Mouse (Mus musculus) skeletal muscle tissue, adult 2 months (tissue): Measurements from ENCODE around the gene Wdr66.

Experiments used
- DNase-seq: peaks from one replicate; pipeline ENCODE4 v3.0.0-alpha.2; 2012; ENCODE audit warnings: low read depth, low spot score

Wdr66 gene

DNA sequence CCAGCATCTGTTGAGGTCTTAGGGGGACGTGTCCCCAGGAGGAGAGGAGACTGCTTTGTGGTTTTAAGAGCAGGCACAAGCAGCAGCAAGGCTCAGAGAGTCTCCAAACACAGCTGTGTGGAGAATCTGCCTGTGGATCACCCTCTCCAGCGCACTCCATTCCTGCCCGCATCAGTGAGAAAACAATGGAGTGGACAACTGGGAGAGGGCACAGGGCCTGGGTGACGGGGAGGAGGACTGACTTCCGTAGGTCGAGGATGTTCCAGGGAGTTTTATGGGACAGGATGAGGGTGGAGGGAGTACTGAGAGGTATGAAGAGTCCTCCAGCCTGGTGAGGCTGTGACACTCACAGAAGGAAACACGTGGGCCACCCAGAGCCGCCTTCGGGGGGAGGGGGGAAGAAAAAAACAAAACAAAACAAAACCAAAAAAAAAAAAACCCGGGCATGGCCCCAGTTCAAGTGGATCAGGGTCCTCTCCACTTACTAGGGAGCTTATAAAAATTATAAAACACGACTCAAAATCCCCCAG, 62.0 kb downstream of the Wdr66 start:
- no peak for DNase-seq

DNA sequence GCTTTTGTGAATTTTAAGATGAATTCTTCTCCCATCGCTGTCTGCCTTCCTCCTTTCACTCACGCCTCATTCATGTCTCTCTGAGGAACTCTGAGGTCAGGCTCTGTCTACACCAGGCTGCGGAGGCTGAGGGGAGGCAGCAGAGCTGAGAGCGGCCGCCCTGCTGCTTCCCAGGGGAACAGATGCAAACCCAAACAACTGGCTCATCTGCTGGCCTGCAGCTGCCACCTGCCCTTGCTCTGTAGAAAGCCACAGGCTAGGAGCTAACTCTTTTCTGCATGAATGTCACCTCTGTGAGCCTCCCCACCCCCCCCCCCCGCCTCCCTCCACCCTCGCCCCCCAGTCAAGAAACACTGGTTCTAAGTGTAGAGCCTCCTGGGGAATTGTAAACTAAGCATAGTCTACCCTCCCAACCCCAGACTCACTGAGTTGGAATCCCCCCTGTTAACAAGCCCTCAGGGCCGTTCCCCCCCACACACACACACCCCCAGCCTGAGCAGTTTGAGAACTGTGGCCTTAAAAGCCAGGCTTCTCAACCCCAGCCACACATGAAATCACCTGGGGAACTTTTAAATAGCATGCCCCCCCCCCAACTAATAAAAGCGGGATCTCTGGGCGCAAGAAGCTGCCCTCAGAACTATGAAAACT, 63.4 kb downstream of the Wdr66 start:
- peak; percentile 35 for DNase-seq

DNA sequence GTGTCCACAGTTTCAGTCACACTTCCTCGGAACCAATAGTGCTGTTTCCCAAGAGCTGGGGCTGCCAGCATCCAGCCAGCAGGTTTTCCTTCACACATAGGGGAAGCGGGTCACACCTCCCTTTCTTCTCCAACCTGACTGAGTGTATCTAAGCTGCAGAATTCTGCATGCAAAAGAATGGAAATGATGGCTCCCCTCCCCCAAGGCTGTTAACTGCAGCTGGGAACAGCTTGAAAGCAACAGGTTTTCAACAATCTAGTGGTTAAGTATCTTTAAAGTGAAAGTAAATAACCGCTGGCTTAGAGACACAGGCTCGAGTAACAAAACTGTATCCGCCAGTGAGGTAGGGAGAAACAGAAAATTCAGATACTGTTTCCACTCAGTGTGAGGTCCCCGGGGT, 66.1 kb downstream of the Wdr66 start:
- no peak for DNase-seq

DNA sequence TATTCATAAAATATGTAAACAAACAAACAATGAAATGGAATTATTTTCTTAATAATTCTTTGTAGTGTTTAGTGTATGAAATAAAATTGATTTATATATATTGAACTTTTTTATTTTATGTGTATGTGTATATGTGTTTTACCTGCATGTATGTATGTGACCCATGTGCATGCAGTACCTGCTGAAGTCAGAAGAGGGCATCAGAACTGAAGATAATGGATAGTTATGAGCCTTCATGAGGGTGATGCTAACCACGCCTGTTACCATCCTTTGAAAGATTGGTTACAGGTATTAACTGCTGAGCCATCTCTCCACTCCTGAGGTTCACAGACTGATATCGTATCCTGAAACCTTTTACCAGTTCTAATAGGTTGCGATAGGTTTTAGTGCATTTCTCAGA, 68.2 kb downstream of the Wdr66 start:
- DNase-seq = no peak

DNA sequence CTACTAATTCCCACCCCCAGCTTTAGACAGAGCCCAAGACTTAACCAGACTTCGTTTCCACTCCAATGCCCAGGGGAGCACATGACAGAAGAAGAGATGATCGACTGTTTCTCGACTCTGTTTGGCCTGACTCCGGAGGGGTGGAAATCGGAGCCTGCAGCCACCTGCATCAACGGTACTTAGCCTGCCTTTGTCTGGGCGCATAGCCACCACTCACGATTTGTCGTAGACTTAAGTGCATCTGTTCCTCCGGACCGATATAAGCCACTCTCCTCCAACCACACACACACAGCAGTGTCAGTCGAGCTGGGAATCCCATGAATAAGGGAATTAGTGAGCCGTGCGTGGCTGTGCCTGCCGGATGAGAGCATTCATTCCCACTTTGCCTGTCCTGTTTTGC, 72.3 kb downstream of the Wdr66 start:
- DNase-seq = peak; percentile 39

DNA sequence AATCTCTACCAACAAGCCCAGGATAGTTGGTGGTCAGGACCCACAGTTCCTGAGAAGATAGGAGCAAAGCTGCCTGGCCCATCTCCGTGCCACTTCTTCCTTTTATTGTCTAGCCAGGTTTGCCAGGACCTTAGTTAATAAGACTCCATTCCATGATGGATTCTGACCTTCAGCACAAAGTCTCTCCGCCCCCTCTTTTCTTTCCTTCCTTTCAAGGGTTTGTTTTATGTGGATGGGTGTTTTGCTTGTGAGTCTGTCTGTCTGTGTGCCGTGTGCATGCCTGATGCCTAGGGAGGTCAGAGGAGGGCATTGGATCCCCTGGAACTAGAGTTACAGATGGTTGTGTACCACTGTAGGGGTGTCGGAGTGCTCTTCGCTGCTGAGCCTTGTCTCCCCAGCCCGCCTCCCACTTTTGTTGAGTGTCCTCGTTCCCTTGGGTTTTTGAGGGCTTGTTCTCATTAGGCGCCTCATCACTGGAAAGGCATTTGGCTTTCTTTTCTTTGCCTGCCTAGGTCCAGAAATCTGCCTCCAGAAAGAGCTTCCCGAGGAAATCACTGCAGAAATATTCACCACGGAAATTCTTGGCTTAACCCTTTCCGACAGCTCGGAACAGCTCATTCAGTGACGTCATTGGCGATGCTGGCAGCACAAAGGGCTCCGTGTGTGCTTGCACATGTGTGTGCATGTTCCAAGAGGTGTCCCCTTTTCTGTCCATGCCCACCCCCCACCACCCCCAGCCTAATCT, 74.3 kb downstream of the Wdr66 start:
- DNase-seq = peak; percentile 68

DNA sequence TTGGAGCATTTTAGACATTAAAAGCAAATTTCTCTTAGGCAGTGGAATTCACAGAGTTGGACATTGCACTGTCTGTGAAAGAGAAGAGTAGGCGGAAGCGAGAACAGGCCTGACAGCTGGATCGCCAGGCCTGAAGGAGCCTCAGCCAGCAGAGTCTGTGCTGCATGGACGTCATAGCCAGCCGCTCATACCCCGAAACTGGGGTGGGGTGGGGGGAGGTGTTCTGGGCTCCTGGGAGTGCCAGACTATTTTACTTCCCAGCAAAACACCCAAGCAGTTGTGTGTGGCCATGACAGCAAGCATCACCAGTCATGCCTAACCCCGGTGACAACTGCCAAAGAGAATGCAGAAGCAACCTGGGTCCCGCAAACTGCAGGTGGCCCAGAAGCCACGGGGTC, 74.8 kb downstream of the Wdr66 start:
- DNase-seq = peak; percentile 47

DNA sequence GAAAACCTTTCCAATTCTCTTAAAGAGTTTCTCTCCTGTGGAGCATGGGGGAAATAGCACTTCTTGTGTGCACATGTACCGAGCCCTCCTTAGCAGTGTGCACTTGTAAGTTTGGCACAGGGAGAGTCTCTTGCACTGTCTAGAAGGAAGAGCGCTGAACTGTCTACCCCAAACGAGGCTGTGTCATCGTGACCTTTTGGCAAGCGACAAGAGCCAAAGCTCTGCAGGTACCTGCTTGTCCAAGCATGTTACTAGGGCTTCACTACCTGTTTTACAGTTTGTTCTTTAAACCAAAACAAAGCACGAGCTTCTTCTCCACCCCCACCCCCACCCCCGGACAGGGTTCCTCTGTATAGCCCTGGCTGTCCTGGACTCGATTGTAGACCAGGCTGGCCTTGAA, 75.8 kb downstream of the Wdr66 start:
- no peak for DNase-seq

DNA sequence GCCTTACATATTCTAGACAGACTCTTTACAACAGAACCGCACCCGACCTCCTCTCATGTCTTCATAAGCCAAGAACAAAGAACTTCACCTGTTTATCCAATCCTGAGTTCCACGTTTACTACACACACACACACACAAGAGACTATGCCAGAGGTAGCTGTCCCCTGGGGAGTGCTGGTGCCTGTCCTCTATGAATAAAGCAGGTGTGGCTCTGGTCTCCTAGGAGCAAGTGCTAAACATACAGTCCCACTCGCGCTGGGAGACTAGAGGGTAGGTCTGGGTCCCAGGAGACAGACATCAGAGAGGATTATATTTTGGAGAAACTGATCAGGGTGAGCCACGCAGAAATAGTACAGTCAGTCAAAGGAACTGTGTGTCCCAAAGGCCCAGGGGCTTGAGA, 81.7 kb downstream of the Wdr66 start:
- DNase-seq = no peak

DNA sequence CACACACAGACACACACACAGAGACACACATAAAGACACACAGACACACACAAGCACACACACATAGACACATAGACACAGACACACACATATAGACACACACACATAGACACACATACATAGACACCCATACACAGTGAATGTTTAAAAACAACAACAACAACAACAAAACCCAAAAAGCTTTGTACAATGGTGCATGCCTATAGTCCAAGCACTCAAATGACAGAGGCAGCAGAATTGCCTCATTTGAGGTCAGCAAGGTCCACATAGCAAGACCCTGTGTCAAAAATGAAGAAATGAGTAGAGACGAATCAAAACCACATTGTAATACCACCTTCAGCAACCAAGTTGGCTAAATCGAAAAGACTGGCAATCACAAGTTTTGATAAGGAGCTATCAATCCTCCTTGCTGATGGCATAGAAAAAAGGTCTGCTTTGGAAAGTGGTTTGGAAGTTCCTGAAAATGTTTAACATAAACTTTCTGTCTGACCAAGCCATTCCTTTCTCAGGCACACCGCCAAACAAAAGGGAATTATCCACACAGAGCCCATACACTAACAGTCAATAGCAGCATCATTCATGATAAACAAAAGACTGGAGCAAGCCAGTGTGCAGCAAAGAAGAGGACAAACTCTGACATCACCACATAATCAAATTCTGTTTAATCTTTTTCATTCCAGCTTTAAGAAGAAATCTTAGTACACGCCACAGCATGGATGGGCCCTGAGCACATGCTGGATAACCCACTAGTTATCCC, 84.5 kb downstream of the Wdr66 start:
- DNase-seq = no peak

DNA sequence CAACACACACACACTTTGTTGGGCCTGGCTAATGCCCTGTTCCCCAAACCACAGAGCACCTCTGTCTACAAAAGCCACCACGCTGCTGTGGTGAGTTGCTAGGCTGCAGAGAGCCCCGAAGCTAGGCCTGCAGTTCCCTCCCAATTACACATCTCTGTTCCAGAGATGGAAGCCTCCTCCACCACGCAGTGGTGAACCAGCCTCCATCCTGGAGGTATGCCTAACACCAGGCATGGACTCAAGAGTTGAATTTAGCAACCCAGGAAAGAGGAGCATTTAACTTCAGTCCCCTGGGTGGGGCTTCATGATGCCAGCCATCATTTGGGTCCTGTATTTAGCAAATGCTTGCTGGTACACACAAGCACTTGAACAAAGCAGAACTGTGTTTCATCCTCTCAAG, 86.6 kb downstream of the Wdr66 start:
- no peak for DNase-seq

DNA sequence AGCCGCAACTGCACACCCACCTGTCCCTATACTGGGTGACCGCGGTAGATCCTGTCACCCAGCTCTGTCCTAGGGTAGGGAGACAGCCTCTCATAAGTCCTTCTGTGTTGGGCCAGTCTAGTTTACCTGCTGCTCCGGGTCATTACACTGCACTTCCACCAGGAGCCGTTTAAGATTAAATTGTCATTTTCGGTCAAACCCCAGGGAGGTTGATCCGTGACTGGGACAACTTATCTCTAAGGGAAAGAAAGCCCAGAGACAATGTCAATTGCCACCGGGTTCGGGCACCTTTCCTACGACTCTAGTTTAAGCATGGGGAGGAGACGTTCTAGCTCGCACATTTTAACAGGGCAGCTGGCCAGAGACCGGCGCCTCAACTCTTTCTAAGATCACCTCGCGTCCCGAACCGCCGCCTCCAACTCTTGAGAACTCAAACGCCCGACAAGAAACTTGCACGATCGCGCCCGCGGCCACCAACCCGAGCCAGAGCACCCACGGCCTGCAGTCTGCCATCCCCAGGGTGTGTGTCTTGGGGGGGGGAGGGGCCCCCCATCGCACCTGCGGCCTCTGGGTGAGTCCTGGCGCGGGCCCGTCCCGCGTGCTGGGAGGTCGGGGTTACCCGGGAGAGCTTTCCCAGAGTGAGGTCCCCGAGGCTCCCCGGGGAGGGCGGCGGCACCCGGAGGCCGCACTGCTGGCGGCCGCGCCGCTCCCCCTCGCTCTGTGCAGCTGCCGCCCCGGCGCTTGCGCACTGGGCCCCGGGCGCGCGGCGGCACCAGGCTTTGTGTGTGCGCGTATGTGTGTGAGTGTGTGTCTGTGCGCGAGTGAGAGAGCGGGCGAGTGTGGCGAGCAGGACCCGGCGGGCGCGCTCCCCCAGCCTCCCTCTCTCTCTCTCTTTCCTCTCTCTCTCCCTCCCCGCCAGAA, 92.1 kb downstream of the Wdr66 start, which contains the start of gene Bcl7a:
TSS of gene Bcl7a (plus strand) at position 128 of the 921 bp plus-strand sequence.
- DNase-seq = peak; percentile 83

DNA sequence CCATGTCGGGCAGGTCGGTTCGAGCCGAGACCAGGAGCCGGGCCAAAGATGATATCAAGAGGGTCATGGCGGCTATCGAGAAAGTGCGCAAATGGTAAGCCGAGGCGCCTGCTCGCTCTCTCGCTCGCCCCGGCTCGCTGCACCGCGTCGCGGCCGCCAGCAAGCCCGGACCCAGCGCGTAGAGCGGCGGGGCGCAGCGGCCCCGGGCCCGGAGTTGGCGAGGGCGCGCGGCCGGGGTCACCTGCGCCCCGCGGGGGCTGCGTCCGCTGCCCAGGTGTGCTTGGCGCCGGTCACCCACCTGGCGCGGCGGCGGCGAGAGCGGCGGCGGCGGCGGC, 92.7 kb downstream of the Wdr66 start:
- no peak for DNase-seq

DNA sequence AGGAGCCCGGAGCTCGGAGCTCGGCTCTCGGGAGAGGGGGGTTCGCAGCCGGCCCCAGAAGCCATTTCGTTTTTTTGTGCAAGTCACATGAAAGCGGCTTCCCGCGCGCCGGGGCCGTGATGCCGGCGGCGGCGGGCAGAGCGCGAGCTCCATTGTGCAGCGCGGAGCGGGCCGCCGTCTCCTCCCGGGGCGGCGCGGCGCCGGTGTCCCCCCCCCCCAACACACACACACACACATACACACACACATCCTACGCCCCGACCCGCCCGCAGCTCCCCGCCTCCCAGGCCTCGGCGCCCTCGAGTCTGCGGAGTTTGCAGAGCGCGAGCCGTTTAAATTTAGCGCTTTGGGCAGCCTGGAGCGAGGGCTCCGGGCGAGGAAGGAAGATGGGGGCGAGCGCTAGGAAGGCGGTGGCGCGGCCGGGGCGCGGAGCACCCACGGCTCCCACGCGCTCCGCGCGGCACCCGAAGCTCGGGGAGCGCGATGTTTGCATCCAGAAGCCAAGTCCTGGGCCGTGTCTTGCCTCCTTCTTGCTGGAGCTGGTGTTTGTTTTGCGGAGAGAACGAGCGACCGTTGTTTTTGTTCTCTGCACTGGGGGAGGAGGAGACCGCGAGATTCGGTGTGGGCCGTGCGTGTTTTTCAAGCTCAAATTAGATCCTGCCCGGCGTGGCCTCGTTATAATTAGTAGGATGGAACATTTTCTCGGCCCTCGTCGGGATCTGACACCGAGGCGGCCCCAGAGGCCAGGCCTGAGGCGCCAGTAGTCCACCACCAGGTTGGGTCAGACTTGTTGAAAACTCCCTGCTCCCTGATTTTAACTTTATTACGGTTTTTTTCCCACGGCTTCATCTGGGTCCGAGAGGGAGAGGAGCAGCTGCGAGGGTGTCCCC, 93.3 kb downstream of the Wdr66 start:
- DNase-seq = no peak

DNA sequence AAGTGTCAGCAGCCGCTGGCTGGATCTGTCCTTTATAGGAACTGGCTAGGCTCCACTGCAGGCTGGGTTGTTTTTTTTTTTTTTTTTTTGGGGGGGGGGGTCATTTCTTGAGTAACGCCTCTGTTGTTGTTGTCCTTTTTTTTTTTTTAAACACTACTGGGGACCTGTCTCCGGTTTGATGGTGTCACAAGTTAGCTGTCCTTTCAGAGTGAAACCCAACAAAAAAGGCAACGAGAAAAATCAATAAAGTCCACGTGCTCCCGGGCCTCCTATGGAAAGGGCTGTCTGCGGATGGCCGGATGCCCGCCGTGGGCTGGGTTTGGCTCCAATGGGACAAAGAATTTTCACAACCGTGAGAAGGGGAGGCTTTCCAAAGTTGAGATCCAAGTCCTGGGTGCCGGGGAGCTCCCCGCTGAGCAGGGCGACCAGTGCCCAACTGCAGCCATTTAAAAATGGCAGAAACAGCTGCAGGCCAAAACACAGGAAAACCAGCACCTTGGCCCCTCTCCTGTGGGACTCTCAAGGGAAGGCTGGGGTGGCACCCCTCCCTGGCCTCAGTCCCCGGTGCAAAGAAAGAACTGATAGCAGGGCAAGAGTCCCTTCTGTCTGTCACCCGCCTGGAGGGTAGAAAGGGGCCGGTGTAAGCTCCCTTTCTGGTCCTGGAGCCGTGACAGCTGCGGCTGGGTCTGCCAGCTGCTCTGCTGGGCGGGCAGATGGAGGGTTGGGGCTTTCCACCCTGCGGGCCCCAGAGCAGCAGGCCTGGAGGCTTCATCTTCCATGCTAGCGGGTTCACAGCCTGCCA, 94.2 kb downstream of the Wdr66 start:
- peak; percentile 63 for DNase-seq

DNA sequence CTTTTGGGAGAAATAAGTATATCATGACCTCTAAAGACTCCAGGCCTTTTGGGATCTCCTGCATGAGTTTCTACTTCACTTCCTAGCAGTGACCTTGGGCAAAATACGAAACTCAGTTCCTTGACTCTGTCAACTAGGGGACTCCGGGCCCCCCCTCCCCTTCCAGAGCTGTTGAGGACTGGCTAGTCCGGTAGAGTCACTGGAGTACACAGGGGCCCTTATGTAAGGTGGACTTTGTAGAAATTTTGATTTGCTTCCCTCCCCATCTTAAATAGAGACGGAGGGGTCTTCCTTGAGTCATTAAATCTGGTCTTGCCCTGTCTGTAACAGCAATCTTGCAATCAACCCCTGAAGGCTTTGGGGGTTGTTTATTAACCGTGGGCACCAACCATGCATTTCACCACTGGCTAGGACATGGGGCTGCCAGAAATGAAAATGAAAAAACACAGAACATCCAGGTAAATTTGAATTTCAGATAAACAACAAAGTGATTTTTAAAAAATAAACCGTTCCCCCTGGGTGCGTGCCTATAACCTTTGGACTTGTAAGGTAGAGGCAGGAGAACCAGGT, 94.9 kb downstream of the Wdr66 start:
- no peak for DNase-seq

DNA sequence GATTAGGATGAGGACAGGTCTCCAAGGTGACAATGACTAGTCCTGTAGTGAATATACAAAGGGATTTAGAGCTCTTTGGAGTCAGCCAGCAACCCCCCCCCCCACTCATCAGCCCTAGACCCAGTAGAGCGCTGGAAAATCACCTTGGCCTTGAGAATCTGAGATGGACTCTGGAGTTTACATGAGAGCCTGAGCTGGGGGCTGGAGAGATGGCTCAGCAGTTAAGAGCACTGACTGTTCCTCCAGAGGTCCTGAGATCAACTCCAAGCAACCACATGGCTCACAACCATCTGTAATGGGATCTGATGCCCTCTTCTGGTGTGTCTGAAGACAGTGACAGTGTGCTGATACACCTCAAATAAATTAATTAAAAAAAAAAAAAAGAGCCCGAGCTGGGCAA, 96.1 kb downstream of the Wdr66 start:
- DNase-seq = no peak

DNA sequence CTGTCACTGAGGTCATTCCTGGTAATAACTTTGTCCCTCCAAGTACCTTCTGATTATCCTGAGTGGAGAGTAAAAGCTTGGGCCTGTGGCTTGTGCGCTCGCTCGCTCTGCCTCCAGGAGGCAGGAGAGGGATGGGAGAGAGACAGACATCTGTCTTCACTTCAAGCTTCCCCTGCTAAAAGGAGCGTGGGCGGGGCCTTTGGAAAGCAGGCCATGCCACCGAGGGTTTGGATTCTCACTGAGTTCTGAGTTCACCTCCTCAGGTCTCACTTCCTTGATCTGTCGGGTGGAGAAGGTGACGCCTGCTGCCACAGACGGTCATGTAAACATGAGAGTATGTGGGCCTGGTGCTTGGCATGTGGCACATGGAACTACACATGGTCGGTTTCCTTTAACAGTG, 98.5 kb downstream of the Wdr66 start:
- DNase-seq = no peak

DNA sequence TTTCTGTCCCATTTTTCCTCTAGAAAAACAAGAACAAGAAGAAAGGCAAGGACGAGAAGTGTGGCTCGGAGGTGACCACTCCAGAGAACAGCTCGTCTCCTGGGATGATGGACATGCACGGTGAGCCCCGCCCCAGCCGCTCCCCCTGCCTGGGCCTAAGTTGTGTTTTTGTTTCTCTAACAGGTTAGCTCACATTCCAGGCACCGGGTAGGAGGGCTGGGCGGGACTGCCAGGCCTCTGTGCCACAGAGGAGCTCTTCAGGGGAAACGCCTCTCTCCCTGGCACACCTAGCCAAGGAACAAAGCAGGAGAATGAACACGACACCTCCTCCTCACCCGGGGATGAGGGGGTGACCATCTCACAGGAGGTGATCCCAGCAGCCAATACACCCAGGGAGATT, 104.0 kb downstream of the Wdr66 start:
- DNase-seq = no peak
